Mouse (Mus musculus): ENCODE data around the gene Gm21677.
"Not testable (repeated sequence)": the region's sequence is repeated elsewhere in the genome, so short reads cannot be mapped to it uniquely, and the experiment has no call there.

Gene Gm21677

GRCm38 (mm10) chrY:3306349-3306748 lies at the start of gene Gm21677:
Gene Gm21677 (minus strand): TSS chrY:3306449.
- DNase-seq (ENCODE audit: low spot score in 2 of 2), result not testable (repeated sequence)

GRCm38 (mm10) chrY:3345229-3345628 lies 39.0 kb upstream of the Gm21677 start, which contains the start of gene Gm21693:
Gene Gm21693 (minus strand): TSS chrY:3345329.
- DNase-seq (ENCODE audit: low spot score in 2 of 2), result not testable (repeated sequence)

GRCm38 (mm10) chrY:3340661-3341060 lies 34.4 kb upstream of the Gm21677 start:
- not testable (repeated sequence) for DNase-seq (ENCODE audit: low spot score in 2 of 2)
